Mouse (Mus musculus): ENCODE results near the gene Ror1. TPM values are rescaled to one million over a fixed set of nuclear protein-coding genes. Genes with fewer than 3 reads are reported as not detected.

Ror1 gene
- polyA plus RNA-seq, 1 experiment, result 1.1 TPM

DNA sequence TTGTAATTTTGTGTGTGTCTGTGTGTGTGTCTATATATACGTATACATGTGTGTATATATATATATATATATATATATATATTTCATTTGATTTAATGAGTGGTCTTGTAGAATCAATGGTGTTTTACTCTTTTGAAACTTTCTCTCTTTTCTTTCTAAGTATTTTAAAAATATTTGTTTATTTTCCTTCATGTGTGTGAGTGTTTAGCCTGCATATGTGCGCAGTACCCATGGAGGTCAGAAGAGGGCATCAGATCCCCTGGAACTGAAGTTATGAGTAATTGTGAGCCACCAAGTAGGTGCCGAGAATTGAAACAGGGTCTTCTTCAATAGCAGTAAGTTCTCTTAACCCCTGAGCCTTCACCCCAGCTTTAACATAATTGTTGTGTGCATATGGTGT, 20.8 kb downstream of the Ror1 start:
- DNase-seq (ENCODE audit: low read depth), result no peak

DNA sequence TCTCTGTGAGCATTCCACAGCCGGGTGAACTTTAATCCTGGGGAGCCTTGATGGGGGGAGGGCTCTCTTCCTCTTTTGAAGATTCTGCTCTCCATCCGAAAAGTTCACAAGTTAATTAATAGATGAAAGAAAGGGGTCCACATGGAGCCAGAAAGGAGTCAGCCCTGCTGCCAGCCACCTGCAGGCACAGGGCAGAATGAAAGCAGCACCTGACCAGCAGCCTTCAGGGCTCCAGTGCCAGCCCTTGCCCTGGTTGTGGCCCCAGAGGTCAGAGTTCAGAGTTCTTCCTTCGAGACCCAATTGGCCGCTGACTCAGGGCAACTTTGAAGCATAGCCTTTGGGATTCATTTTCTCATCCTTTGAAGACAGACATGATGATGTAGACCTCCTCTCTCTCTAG, 23.1 kb downstream of the Ror1 start:
- DNase-seq (ENCODE audit: low read depth), result no peak

DNA sequence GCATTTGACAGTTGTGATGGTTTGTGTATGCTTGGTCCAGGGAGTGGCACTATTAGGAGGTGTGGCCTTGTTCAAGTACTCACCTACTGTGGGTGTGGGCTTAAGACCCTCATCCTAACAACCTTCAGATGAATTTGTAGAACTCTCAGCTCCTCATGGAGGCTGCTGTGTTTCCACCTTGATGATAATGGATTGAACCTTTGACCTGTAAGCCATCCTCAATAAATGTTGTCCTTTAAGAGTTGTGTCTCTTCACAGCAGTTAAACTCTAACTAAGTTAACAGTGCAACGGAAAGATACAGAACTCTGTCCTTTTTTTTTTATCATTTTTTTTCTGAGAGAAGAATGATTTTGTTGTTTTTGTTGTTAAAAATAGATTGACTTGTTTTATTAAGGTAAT, 23.8 kb downstream of the Ror1 start:
- DNase-seq (ENCODE audit: low read depth), result no peak

GRCm38 (mm10) chr4:100120547-100120946, 25.0 kb downstream of the Ror1 start:
- no peak for DNase-seq (ENCODE audit: low read depth)

DNA sequence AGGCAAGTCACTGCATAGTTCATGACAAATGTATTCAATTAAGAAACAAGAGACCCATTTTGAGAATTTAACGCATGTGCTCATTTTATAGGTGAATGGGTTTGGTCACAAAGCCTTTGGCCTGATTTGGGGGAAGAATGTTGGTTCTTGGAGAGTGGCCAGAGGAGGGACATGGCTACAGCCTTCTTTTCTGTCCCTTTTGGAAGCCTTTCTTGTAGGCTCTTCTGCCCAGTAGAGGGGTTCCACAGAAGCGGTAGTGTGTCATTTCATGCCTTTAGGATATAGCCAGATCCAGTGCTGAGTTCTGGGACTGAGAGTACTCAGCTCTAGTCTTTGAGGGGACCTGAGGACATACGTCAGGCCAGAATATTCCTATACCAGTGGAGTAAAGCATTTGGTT, 26.8 kb downstream of the Ror1 start:
- no peak for DNase-seq (ENCODE audit: low read depth)

DNA sequence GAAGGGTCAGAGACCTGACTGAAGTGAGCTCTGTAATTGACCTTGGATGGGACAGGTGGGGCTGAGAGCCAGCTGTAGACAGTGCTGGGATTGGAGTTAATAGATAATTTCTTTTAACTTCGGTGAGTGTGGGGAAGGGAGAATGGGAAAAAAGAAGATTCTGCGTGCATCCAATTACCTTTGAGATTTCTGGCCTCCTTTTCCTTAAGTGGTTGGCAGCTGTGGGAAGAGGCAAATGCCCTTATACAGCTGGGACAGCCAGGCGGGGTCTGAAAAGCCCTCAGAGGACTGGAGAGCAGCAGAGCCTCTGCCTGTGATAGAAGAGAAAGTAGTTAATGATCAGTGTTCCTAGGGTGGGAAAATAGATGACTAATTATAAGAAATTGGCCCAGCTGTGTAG, 27.9 kb downstream of the Ror1 start:
- DNase-seq (ENCODE audit: low read depth), result no peak

- no peak for DNase-seq (ENCODE audit: low read depth)
These were observed 28.5 kb downstream of the Ror1 start for GRCm38 (mm10) chr4:100124056-100124455.

DNA sequence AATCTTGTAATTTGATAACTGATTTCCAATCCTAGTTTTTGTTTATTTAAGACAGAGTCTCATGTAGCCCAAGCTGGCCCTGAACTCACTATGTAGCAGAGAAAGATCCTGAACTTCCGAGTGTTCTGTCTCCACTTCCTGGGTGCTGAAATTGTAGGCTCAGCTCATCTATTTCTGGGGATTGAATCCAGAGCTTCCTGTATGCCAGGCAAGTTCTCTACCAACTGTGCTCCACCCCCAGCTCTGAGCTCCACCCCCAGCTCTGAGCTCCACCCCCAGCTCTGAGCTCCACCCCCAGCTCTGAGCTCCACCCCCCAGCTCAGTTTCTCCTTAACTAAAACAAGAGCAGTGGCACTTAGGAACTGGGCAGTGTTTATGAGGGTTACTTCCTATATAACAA, 29.3 kb downstream of the Ror1 start:
- DNase-seq (ENCODE audit: low read depth), result no peak

GRCm38 (mm10) chr4:100126531-100127310, 31.1 kb downstream of the Ror1 start:
- DNase-seq (ENCODE audit: low read depth), result no peak

GRCm38 (mm10) chr4:100128026-100128922, 32.7 kb downstream of the Ror1 start:
- no peak for DNase-seq (ENCODE audit: low read depth)

- no peak for DNase-seq (ENCODE audit: low read depth)
These were observed 33.6 kb downstream of the Ror1 start for GRCm38 (mm10) chr4:100129201-100129600.

DNA sequence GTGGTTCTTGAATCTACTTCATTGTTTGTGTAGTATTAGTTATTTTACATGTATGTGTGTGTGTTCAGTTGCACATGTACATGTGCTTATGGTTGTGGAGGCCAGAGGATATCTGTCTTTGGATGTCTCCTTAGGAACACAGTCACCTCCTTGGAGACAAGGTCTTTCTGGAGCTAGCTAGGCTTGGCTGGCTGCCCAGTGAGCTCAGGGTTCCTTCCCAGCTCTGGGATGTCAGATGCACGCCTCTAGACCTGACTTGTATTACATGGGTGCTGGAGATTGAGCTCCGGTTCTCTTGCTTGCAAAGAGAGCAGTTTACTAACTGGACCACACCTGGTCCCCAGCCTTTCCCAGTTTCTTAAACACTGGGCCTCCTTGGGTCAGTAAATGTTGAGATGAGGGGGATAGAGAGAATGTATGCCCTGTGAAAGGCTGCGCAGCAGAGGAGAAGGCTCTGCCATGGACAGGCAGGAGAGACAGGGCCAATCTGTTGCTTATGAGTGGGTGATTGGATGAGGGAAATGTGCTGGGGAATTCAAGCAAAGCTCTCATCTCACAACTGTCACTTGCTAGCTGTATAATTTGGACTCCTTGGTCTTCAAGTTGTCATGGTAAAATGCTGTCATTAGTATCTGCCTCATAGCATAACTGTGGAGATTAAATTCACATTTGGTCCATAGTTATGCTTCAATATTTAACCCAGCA, 35.3 kb downstream of the Ror1 start:
- DNase-seq (ENCODE audit: low read depth), result no peak

GRCm38 (mm10) chr4:100131488-100131887, 35.9 kb downstream of the Ror1 start:
- DNase-seq (ENCODE audit: low read depth), result no peak

- no peak for DNase-seq (ENCODE audit: low read depth)
These were observed 36.7 kb downstream of the Ror1 start for GRCm38 (mm10) chr4:100132261-100132660.

GRCm38 (mm10) chr4:100136046-100136445, 40.5 kb downstream of the Ror1 start:
- no peak for DNase-seq (ENCODE audit: low read depth)

DNA sequence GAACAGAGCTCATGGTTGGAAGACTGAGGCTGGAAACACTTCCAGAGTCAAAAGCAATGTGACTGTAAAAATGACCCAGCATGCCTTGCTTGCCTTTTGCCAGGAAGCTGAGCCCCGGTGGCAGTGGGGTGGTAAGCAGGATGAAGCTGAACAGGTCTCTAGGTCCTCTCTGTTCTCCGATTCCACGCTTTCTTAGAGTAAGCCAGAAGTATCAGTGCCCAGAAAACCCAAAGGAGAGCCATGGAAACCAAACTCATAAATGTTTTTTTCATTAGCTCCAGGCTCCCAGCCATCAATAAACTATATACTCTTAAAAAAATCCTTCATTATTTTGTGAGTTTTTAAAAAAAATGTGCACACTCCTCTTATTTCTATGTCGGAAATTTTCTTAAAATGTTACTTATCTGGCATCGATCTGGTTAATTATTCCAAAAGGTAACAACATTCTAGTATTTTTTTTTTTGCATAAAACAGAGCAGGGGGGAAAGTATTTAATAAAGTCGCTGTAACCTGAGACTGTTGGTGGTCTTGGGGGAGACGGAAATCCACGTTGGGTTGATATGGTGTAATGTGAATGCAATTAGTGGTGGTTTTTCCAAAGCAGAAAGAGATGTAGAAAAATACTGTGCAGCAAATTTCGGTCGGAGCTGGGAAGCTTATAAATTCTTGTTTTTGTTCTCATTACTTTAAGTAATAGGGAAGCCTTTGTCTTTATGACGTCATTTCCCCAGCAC, 41.7 kb downstream of the Ror1 start:
- no peak for DNase-seq (ENCODE audit: low read depth)

DNA sequence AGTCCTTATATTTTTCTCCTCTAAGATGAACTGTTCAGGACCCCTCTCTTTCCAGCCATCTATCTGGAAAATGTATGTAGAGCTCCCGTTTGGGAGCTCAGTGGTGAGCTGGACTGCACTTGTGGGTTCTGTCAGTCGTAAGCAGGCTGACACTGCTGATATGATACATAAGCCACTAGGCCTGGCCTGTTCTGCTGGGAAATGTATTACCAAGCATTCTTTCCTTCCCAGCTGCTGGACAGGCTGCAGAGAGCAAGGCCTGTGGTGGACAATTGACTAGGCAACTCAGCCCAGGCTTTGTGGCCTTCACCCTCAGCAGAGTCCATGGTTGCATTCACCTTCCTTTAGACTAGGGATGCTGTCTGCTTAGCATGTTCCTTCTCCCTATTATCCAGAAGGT, 46.0 kb downstream of the Ror1 start:
- no peak for DNase-seq (ENCODE audit: low read depth)

- DNase-seq (ENCODE audit: low read depth), result no peak
These were observed 49.2 kb downstream of the Ror1 start for GRCm38 (mm10) chr4:100144744-100145143.

DNA sequence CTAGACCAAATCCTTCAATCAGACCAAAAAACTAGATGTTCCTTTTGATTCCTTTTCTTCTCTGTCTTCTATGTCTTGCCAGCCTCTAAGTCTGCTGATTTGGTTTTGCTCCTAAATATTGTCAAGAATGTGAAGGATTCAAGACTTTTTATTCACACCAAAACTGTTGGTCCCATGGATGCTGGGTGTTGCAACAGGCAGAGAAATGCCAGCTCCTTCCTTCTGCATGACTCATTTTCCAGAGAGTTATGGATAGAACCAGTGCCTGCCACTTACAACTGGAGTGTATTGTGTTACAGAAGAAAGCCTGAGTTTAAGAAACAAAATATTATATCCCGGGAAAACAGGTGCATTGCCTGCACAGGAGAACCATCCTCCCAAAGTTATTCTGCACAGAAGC, 55.2 kb downstream of the Ror1 start:
- no peak for DNase-seq (ENCODE audit: low read depth)

GRCm38 (mm10) chr4:100154560-100155130, 59.1 kb downstream of the Ror1 start:
- no peak for DNase-seq (ENCODE audit: low read depth)

DNA sequence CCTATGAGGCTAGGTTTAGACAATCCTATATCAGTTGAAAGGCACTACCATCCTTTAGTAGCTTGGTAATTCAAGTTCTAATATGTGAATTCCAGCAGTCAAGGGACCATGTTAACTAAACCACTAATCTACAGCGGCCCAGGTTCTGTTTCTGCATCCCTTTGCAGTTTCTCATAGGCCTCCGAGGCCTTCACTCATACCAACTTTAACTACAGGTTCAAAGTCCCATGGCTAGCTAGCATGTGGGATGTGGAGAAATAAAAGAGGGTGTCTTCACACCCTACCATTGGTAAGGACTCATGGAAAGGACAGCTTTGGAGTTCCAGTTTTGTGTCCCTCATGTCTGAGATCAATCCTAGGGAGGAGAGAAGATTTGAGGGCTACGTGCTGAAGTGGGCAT, 60.1 kb downstream of the Ror1 start:
- DNase-seq (ENCODE audit: low read depth), result no peak
